Mouse (Mus musculus) stomach, embryonic 16.5 days (tissue): ENCODE data around the gene Hipk1. TPM values are rescaled to one million over a fixed set of nuclear protein-coding genes. Genes with fewer than 3 reads are reported as not detected.

Experiments used
- ATAC-seq: fragments of 200-750 bp; cut with Nextera tagmentation; 2 replicates; pipeline ENCODE4 v1.8.0; 2017; ENCODE audit warnings: moderate number of reproducible peaks, moderate TSS enrichment; ENCODE audit not compliant: insufficient read depth, low FRiP score
- H3K27ac ChIP-seq: fragments of 300-500 bp; sonication (generic); 2 replicates; pipeline ENCODE4 v1.5.1; 2014; ENCODE audit warnings: low read length
- H3K27me3 ChIP-seq: fragments of 300-500 bp; sonication (generic); 2 replicates; pipeline ENCODE4 v1.6.1; 2014; ENCODE audit warnings: low read length, control low read depth, mixed read lengths; ENCODE audit not compliant: control insufficient read depth, insufficient read depth
- H3K36me3 ChIP-seq: fragments of 300-500 bp; sonication (generic); 2 replicates; pipeline ENCODE4 v1.6.1; 2014; ENCODE audit warnings: low read length; ENCODE audit not compliant: control insufficient read depth, insufficient read depth
- H3K4me1 ChIP-seq: fragments of 300-500 bp; sonication (generic); 2 replicates; pipeline ENCODE4 v1.6.1; 2014; ENCODE audit warnings: low read length, control low read depth, mixed read lengths; ENCODE audit not compliant: control insufficient read depth, insufficient read depth
- H3K4me2 ChIP-seq: fragments of 300-500 bp; sonication (generic); 2 replicates; pipeline ENCODE4 v1.6.1; 2014; ENCODE audit warnings: low read depth, low read length, mixed read lengths
- H3K4me3 ChIP-seq: fragments of 300-500 bp; sonication (generic); replicated peaks from 2 replicates; pipeline ENCODE4 v1.5.1; 2014; ENCODE audit warnings: mild to moderate bottlenecking, low read length
- H3K9ac ChIP-seq: fragments of 300-500 bp; sonication (generic); 2 replicates; pipeline ENCODE4 v1.6.1; 2014; ENCODE audit warnings: low read length
- H3K9me3 ChIP-seq: fragments of 300-500 bp; sonication (generic); replicated peaks from 2 replicates; pipeline ENCODE4 v1.6.1; 2016; ENCODE audit warnings: low read length, control low read depth; ENCODE audit not compliant: control insufficient read depth
- WGBS: fragments of 180-500 bp; shearing (Covaris S2); extraction: QIAGEN DNeasy Blood & Tissue Kit; methylation state at CpG from one replicate; pipeline ENCODE4 v1.1.7; 2014; 5-methylcytosine and 5-hydroxymethylcytosine counted together
- polyA plus RNA-seq: library from polyadenylated mRNA; unstranded; fragments of >200 nt; fragmentation: Nextera tagmentation; extraction: Ambion mirVana; gene quantifications from 2 replicates; pipeline ENCODE4 v1.2.1, GENCODE M21; 2015

Hipk1 gene
- polyA plus RNA-seq, 1 experiment from 2014 or later: 10.9 TPM

DNA sequence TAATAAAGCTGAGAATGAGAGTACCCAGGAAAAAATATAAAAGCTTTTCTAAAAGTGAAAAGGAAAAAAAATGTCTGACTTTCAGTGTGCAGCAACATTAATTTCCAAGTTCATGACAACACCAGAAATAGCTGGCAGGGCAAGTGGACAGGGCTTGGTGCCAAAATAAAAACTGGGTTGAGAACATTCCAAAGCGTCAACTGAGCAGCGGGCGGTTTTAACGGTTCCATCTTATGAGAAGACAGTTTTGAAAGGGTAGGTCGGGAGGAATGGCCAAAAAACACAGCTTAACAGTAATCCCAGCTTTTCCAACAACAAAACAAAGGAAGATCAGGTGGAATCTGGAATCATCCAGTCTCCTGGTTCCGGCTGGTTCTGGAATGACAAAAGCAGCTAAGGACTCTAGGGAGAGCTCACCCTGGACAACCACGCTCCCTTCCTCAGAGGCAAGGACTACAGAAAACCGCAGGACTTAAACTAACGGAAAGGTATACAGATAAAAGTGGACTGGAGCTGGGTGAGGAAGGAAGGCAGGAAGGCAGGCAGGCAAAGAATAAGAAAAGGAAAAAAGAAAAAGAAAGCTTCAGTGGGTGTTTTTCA, 19.7 kb downstream of the Hipk1 start:
- Histone ChIP-seq H3K4me1 (peaks cover 13% of the 10 kb centered on the region; the same call in 1 of the 2 replicates), H3K9ac (no peak overlapping the region), H3K4me2 (no peak overlapping the region), H3K36me3 (no peaks in the 10 kb centered on the region), H3K4me3 (no peak overlapping the region), H3K27me3 (no peaks in the 10 kb centered on the region), H3K27ac (peak overlapping the region; percentile 66), H3K9me3 (no peaks in the 10 kb centered on the region)
- 48% methylated on average over 9 of the region's 9 CpGs for WGBS
- ATAC-seq: no peak

DNA sequence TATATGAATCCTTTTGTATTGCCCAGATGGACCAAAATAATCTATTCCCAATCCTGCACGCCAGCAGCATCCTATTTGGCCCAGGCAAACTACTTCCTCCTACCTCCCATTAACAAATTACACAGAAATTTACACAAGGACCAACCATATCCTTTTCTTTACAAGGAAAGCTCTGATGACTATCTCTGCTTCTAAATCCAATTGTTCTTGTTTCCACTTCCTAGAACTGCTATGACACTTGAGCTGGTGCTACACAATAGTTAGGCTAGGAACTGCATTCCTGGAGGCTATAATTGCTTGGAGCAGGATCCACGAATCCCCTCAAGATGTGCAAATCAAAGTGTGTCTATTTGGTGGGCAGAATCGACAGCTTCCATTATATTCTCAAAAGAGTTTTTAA, 24.6 kb downstream of the Hipk1 start:
- Histone ChIP-seq H3K27ac (no peak overlapping the region), H3K4me2 (no peak overlapping the region), H3K4me1 (peaks cover 8% of the 10 kb centered on the region; the same call in 1 of the 2 replicates), H3K4me3 (no peak overlapping the region), H3K9ac (no peak overlapping the region), H3K27me3 (no peaks in the 10 kb centered on the region), H3K9me3 (no peaks in the 10 kb centered on the region), H3K36me3 (no peaks in the 10 kb centered on the region)
- ATAC-seq: no peak
- WGBS: 84% methylated on average over 3 of the region's 3 CpGs

- Histone ChIP-seq H3K9me3 (no peaks in the 10 kb centered on the region), H3K36me3 (peaks cover 16% of the 10 kb centered on the region; the same call in 1 of the 2 replicates), H3K9ac (no peak overlapping the region), H3K4me3 (no peak overlapping the region), H3K4me2 (no peak overlapping the region), H3K27ac (no peak overlapping the region), H3K27me3 (no peaks in the 10 kb centered on the region), H3K4me1 (no peaks in the 10 kb centered on the region)
- no peak for ATAC-seq
- 79% methylated on average over 5 of the region's 5 CpGs for WGBS
Observed at GRCm38 (mm10) chr3:103759261-103759970, 31.9 kb downstream of the Hipk1 start.

GRCm38 (mm10) chr3:103758456-103758855, 32.9 kb downstream of the Hipk1 start:
- Histone ChIP-seq H3K9me3 (no peaks in the 10 kb centered on the region), H3K36me3 (peaks cover 16% of the 10 kb centered on the region; the same call in 1 of the 2 replicates), H3K4me1 (no peaks in the 10 kb centered on the region), H3K9ac (no peak overlapping the region), H3K27me3 (no peaks in the 10 kb centered on the region), H3K27ac (no peak overlapping the region), H3K4me2 (no peak overlapping the region), H3K4me3 (no peak overlapping the region)
- no peak for ATAC-seq
- 91% methylated on average over 7 of the region's 7 CpGs for WGBS

DNA sequence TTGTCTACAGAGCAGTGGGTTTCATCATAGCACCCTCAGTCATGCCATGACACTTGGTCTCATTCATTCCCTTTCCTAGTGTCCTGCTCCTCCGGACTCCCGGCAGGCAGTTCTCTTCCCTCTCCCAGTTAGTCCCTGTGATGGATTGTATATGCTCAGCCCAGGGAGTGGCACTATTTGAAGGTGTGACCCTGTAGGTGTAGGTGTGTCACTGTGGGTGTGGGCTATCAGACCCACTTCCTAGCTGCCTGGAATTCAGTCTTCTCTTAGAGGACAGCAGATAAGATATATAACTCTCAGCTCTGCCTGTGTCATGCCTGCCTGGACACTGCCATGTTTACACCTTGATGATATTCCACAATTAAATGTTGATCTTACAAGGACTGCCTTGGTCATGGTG, 34.4 kb downstream of the Hipk1 start:
- H3K4me2 ChIP-seq: no peak overlapping the region
- WGBS: 79% methylated on average over 2 of the region's 2 CpGs
- H3K9ac ChIP-seq: no peak overlapping the region
- H3K4me3 ChIP-seq: no peak overlapping the region
- no peaks in the 10 kb centered on the region for H3K9me3 ChIP-seq
- no peak overlapping the region for H3K27ac ChIP-seq
- peaks cover 16% of the 10 kb centered on the region; the same call in 1 of the 2 replicates for H3K36me3 ChIP-seq
- no peaks in the 10 kb centered on the region for H3K4me1 ChIP-seq
- ATAC-seq: no peak
- no peaks in the 10 kb centered on the region for H3K27me3 ChIP-seq

GRCm38 (mm10) chr3:103755351-103755750, 36.0 kb downstream of the Hipk1 start:
- no peak overlapping the region for H3K4me3 ChIP-seq
- H3K4me1 ChIP-seq: no peaks in the 10 kb centered on the region
- H3K9ac ChIP-seq: no peak overlapping the region
- no peaks in the 10 kb centered on the region for H3K27me3 ChIP-seq
- no peak overlapping the region for H3K27ac ChIP-seq
- H3K36me3 ChIP-seq: peaks cover 14% of the 10 kb centered on the region; the same call in 1 of the 2 replicates
- H3K4me2 ChIP-seq: no peak overlapping the region
- no peak for ATAC-seq
- no peaks in the 10 kb centered on the region for H3K9me3 ChIP-seq
- 65% methylated on average over 3 of the region's 3 CpGs for WGBS

DNA sequence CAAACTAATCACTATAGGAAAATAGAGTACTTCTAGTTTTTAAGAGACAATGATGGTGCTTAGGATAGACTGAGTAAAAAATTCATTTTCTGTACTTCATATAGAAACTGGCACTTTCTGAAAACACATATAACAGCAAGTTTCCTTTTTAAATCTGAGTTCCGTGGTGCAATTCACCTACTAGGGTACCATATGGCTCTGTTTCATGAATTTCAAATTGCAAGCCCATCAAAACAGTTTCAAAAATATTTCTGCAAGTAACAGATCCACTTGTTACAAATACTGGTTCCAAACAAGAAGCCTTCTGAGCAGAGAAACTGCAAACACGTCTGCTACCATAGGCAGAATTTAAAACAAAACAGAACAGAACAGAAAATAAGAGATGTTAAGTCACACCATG, 39.8 kb downstream of the Hipk1 start:
- Histone ChIP-seq H3K27me3 (no peaks in the 10 kb centered on the region), H3K9ac (no peak overlapping the region), H3K27ac (no peak overlapping the region), H3K4me2 (no peak overlapping the region), H3K36me3 (peaks cover 12% of the 10 kb centered on the region; the same call in 1 of the 2 replicates), H3K4me3 (no peak overlapping the region), H3K9me3 (no peaks in the 10 kb centered on the region), H3K4me1 (no peaks in the 10 kb centered on the region)
- 81% methylated on average over 2 of the region's 2 CpGs for WGBS
- no peak for ATAC-seq

- Histone ChIP-seq H3K4me1 (no peaks in the 10 kb centered on the region), H3K4me2 (no peak overlapping the region), H3K27ac (no peak overlapping the region), H3K9me3 (no peaks in the 10 kb centered on the region), H3K36me3 (peaks cover 30% of the 10 kb centered on the region), H3K4me3 (no peak overlapping the region), H3K27me3 (no peaks in the 10 kb centered on the region), H3K9ac (no peak overlapping the region)
- WGBS: 84% methylated on average over 5 of the region's 5 CpGs
- no peak for ATAC-seq
Observed at GRCm38 (mm10) chr3:103746711-103747110, 44.7 kb downstream of the Hipk1 start.

GRCm38 (mm10) chr3:103745001-103745770, 46.2 kb downstream of the Hipk1 start:
- Histone ChIP-seq H3K9ac (no peak overlapping the region), H3K4me2 (no peak overlapping the region), H3K36me3 (peaks cover 30% of the 10 kb centered on the region), H3K4me3 (no peak overlapping the region), H3K27ac (no peak overlapping the region), H3K27me3 (no peaks in the 10 kb centered on the region), H3K9me3 (no peaks in the 10 kb centered on the region), H3K4me1 (no peaks in the 10 kb centered on the region)
- ATAC-seq: no peak
- 92% methylated on average over 14 of the region's 14 CpGs for WGBS
